Mouse (Mus musculus): ENCODE data around the gene Gadd45b.

Gene Gadd45b

GRCm38 (mm10) chr10:80956385-80956784 lies 26.5 kb downstream of the Gadd45b start:
- no peak for DNase-seq (ENCODE audit: low spot score in 2 of 2)

- DNase-seq (ENCODE audit: low spot score in 2 of 2), result no peak
These were observed 27.0 kb downstream of the Gadd45b start for GRCm38 (mm10) chr10:80956901-80957300.

DNA sequence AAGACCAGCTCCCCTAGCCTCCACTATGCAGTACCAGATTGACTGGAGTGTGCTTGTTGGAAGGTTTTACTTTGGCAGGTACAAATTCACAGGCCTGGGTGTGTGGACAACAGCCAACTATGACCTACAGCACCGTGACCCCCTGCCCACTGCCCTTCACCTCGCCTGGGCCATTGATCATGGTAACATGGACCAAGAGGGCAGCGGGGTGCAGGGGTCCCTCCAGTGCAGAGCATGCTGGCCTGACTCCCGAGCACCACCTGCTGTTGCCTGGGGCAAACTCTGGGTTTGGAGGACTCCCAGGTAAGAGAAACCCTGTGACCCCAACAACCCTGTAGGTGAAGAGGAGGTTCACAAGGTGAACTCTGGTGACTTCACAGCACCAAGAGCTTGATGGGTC lies 27.9 kb downstream of the Gadd45b start:
- no peak for DNase-seq (ENCODE audit: low spot score in 2 of 2)

DNA sequence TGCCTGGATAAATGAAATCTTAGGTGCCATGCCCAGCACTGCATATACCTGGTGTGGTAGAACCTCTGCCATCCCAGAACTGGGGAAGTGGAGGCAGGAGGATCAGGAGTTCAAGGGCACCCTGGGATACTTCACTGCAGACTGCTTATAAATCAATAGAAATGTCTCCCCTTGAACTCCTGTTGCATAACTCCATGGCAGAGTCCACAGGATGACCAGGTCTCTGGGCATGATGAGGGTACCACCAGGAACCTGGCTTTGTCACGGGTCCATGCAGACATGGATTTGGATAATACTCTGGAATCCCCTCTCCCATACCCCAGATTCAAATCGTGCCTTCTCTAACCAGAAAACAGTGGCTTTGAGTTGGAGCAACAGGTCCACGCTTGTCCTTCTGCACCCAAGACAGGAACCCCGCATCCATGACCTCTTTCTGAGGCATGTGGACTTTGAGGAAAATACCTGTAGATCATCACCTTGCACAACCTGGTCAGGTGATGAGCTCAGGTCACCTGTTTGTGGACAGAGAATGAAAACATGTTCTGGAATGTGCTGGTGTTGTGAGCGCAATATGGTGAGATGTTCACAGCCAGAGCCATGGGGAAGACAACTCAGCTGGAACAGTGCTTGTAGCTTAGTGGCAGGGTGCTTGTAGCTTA lies 29.2 kb downstream of the Gadd45b start:
- no peak for DNase-seq (ENCODE audit: low spot score in 2 of 2)

DNA sequence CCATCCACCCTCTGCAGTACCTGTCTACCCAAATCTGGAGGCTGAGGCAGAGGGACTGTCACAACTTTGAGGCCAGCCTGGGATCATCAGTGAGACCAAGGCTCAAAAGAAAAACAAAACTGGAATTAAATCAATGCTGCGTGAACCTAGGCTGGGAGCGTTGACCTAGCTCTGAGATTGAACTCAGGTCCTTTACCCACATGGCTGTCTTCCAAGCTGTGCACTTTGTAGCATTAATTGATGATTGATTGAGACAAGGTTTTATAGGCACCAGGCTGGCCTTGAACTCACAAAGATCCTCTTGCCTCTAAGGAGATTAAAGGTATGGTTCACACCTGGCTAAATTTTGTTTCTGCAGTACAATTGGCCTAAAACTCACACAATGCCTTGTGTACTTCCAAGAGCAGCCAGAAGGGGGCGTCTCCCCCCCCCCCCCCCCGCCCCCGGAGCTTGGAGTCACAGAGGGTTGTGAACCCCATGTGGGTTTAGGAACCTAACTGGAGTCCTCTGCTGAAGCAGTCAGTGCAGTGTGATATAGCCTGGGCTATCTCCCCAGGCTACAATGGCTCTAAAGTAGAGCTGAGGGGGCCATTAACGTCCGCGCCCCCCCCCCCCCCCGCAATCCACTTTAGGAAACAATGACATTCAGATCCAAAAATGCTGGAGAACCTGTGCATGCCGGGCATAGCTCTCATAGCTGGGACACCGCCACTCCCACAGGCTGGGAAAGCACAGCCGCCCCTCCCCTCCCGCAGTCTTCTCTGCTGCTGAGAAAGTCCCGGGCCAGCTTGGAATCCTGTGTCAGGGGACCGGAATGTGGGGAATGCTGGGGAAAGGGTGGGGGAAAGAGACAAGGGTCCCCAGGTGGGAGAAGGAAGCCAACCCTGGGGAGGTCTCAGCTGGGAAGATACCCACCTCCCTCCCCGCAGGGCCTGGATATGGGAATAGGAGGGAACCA lies 31.0 kb downstream of the Gadd45b start:
- DNase-seq (ENCODE audit: low spot score in 2 of 2), result no peak

GRCm38 (mm10) chr10:80962051-80962472 lies 32.2 kb downstream of the Gadd45b start:
- DNase-seq (ENCODE audit: low spot score in 2 of 2), result no peak

DNA sequence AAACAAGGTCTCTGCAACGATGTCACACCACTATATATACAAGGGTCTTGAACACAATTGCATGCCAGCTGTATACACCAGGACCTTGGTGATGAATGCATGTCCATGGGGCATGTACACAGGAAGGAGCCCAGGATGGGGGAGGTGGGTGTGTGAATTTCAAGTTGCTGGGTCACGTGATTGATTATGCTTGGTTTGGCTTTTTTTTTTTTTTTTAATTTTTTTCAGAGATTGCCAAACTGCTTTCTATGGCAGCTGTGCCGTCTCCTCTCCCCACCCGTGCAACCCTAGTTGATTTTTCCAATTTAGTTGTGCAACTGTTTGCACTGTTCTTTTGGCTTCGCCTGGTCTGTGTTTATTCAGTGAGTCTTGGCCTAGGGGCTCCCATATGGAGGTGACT lies 32.7 kb downstream of the Gadd45b start:
- DNase-seq (ENCODE audit: low spot score in 2 of 2), result no peak

GRCm38 (mm10) chr10:80963031-80963975 lies 33.4 kb downstream of the Gadd45b start:
- no peak for DNase-seq (ENCODE audit: low spot score in 2 of 2)

DNA sequence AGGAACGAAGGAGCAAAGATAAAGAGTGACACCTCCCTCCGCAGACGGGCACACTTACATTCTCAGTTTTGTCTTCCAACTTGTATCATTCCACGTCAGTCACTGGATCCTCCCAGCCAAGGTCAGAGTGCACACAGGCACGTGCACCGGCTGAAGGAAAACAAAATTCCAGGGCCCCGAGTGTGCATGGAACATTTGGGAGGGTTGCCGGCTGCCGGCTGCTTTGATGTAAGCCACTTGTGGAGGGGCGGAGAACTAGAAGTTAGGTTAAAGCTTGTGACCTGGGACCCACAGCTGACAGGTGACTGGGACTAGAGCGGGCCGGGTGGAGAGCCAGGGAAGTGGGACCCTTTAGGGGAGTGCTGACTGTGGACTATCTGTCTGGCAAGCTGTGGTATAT lies 36.4 kb downstream of the Gadd45b start:
- DNase-seq (ENCODE audit: low spot score in 2 of 2), result no peak

DNA sequence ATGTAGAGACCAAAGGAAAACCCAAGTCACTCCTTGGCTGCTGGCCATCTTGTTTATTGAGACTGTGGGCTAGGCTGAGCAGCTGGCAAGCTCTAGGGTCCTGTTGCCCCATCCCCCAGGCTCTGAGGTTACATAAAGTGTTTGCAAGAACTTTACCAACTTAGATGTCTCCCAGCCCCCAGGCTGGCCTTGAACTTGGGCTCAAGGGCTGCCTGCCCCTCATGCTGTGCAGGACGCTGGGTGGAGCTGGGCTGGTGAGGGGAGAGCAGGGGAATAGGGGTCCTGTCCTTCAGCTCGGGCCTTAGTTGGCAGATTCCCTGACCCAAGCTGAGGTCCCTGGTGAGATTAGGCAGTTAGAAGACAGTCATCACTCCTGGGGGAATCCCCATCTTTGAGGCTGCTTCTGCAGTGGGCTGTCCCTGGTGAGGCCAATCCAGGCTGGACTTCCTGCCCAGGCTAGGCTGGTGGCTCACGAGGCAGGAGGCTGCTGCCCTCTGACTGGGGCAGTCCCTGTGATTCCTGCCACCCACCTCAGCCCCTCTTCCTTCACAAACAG lies 37.3 kb downstream of the Gadd45b start:
- DNase-seq (ENCODE audit: low spot score in 2 of 2), result no peak

- DNase-seq (ENCODE audit: low spot score in 2 of 2), result no peak
These were observed 38.2 kb downstream of the Gadd45b start for GRCm38 (mm10) chr10:80968106-80968505.

DNA sequence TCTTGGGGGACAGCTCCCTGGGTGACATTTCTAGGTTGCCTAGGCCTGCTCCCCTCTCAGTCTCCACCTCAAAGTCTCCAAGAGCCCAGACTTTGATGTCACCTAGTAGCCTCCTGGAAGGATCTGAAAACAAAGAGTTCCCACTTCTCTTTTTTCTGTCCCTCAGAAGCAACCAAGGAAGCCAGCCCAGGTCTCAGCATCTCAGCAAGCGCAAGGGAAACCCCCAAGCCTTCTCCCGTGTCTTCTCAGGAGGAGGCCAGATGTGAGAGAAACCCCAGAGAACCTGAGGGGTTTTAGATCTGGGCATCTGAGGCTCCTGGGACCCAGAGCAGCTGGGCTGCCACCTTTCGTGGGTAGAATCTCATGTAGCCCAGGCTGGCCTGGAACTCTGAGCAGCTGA lies 39.4 kb downstream of the Gadd45b start:
- DNase-seq (ENCODE audit: low spot score in 2 of 2), result no peak

DNA sequence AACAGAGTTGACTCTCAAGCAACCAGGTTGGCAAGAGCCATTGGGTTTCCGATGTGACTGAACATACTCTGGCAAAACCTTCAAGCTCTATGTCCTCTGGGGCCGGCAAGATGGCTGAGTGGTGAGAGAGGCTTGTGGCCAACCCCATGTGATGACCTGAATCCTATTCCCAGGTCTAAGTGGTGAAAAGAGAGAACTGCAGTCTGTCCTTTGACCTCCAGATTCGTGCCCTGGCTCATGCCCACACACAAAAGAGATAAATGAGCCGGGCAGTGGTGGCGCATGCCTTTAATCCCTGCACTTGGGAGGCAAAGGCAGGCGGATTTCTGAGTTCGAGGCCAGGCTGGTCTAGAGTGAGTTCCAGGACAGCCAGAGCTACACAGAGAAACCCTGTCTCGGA lies 40.3 kb downstream of the Gadd45b start:
- DNase-seq (ENCODE audit: low spot score in 2 of 2), result no peak

- no peak for DNase-seq (ENCODE audit: low spot score in 2 of 2)
These were observed 41.7 kb downstream of the Gadd45b start for GRCm38 (mm10) chr10:80971533-80971932.

DNA sequence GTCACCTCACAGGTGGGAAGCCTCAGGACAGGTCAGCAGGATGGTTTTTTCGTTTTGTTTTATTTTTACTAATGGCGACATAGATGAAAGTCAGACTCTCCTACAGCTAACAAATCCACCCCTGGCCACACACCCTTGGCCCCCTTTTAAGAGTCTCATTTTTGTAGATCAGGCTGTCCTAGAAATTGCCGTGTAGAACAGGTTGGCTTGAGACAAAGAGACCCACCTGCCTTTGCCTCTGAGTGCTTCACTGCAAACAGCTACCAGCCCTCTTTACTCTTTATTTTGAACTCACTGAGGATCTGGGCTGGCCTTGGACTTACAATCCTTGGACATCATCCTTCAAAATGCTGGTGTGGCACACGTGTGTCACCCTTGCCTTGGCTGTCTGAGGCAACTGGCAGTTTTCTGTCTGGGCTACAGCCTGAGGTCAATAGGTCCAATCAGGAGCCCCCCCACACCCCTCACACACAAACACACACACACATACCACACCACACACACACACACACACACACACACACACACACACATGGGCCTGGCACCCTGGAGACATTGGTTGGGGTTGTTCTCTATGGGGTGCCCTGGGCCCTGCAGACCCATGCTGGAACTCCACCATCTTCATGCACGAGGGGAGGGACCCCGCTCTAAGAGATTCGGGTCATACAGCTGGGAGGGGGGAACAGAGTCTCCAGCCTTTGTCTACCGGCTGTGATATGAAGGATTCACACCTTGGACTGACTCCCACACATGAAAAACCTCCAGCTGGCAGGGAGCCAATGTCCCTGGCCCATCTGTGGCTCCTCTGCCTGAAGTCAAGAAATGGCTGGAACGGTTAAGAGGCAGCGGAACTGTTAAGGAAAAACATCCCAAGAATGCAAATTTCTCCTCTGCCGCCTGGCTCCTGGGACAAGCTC lies 42.5 kb downstream of the Gadd45b start:
- no peak for DNase-seq (ENCODE audit: low spot score in 2 of 2)

GRCm38 (mm10) chr10:80973722-80974121 lies 43.8 kb downstream of the Gadd45b start:
- DNase-seq (ENCODE audit: low spot score in 2 of 2), result no peak

GRCm38 (mm10) chr10:80975478-80975877 lies 45.6 kb downstream of the Gadd45b start:
- DNase-seq (ENCODE audit: low spot score in 2 of 2), result no peak

GRCm38 (mm10) chr10:80981564-80982112 lies 51.8 kb downstream of the Gadd45b start:
- DNase-seq (ENCODE audit: low spot score in 2 of 2), result no peak

Data from right cerebral cortex, postnatal 36 days (tissue).